Mouse (Mus musculus) G1E (cell line): ENCODE measurements around the gene Parg. TPM values are rescaled to one million over a fixed set of nuclear protein-coding genes. Genes with fewer than 3 reads are reported as not detected.
"Not testable (repeated sequence)": the region's sequence is repeated elsewhere in the genome, so short reads cannot be mapped to it uniquely, and the experiment has no call there.

Experiments used
- ATAC-seq: 2 replicates; pipeline ENCODE4 v1.8.0; 2016; ENCODE audit warnings: mild to moderate bottlenecking; ENCODE audit not compliant: insufficient number of reproducible peaks, poor library complexity, low FRiP score, severe bottlenecking; ENCODE audit errors: extremely low read depth
- DNase-seq: peaks from one replicate; pipeline ENCODE4 v3.0.0; 2012; ENCODE audit warnings: low spot score
- H3K27me3 ChIP-seq: 2 replicates; pipeline ENCODE4 v1.6.1; 2012; ENCODE audit warnings: mild to moderate bottlenecking, low read length, inconsistent platforms; ENCODE audit not compliant: insufficient read depth
- H3K36me3 ChIP-seq: replicated peaks from 2 replicates; pipeline ENCODE3; 2012; ENCODE audit warnings: mild to moderate bottlenecking, inconsistent platforms
- H3K4me1 ChIP-seq: 2 replicates; pipeline ENCODE4 v1.6.1; 2012; ENCODE audit warnings: low read depth, low read length, inconsistent platforms, mixed read lengths; ENCODE audit not compliant: insufficient read depth
- H3K4me3 ChIP-seq: 2 replicates; pipeline ENCODE4 v1.5.1; 2012; ENCODE audit warnings: low read depth, mild to moderate bottlenecking, inconsistent platforms, low read length, moderate library complexity, mixed read lengths
- H3K9me3 ChIP-seq: replicated peaks from 2 replicates; pipeline ENCODE4 v1.6.1; 2012; ENCODE audit warnings: inconsistent platforms
- CTCF ChIP-seq: IDR thresholded peaks from 2 replicates; pipeline ENCODE4 v1.5.1; 2012; ENCODE audit warnings: low read depth, low read length, inconsistent platforms, mixed read lengths
- GATA1 ChIP-seq: IDR thresholded peaks from 2 replicates; pipeline ENCODE4 v1.6.1; 2012; ENCODE audit warnings: borderline replicate concordance, low read length, inconsistent platforms, mixed read lengths
- GATA2 ChIP-seq: IDR thresholded peaks from 2 replicates; pipeline ENCODE4 v1.6.1; 2012; ENCODE audit warnings: low read depth, low read length, inconsistent platforms, borderline replicate concordance
- POLR2AphosphoS5 ChIP-seq: IDR thresholded peaks from 2 replicates; pipeline ENCODE4 v1.6.1; 2012; ENCODE audit warnings: low read depth, low read length, inconsistent platforms; ENCODE audit not compliant: insufficient replicate concordance
- TAL1 ChIP-seq: conservative IDR thresholded peaks from 2 replicates; pipeline ENCODE4 v1.6.1; 2012; ENCODE audit warnings: low read depth, low read length, inconsistent platforms, mixed read lengths
- polyA plus RNA-seq: library from polyadenylated mRNA; stranded (reverse); fragments of >175 nt; gene quantifications from 2 replicates; pipeline ENCODE4 v1.2.3, GENCODE M21; 2012
- total RNA-seq, 2 experiments: library from RNA; stranded (forward) in 1 of 2; stranded (reverse) in 1 of 2; fragments of 200-1000 nt in 1 of 2; fragments of >200 nt in 1 of 2; fragmentation: Nextera tagmentation in 1 of 2; gene quantifications; 2 replicates each; pipeline ENCODE4 v1.2.3; 2014 to 2017

Gene Parg
- total and polyA plus RNA-seq, 3 experiments, result 33.1 to 123 (median 97.6) TPM

GRCm38 (mm10) chr14:32190627-32191391, 10.9 kb upstream of the Parg start:
- ATAC-seq, result no peak
- Histone ChIP-seq H3K4me3 (no peak overlapping the region), H3K36me3 (peaks cover 90% of the 10 kb centered on the region), H3K4me1 (peaks cover 20% of the 10 kb centered on the region), H3K27me3 (no peaks in the 10 kb centered on the region), H3K9me3 (no peaks in the 10 kb centered on the region)
- TF ChIP-seq CTCF, result no peak
- no peak for TF ChIP-seq POLR2AphosphoS5
- TF ChIP-seq TAL1, result no peak
- no peak for TF ChIP-seq GATA1
- TF ChIP-seq GATA2, result no peak
- DNase-seq, result no peak

GRCm38 (mm10) chr14:32191926-32192325, 9.8 kb upstream of the Parg start:
- H3K9me3 ChIP-seq, result no peaks in the 10 kb centered on the region
- peaks cover 23% of the 10 kb centered on the region for H3K4me1 ChIP-seq
- no peak for ATAC-seq
- H3K36me3 ChIP-seq, result peaks cover 86% of the 10 kb centered on the region
- no peak for TF ChIP-seq CTCF
- no peak for TF ChIP-seq GATA1
- TF ChIP-seq TAL1, result no peak
- no peak for TF ChIP-seq GATA2
- no peak for TF ChIP-seq POLR2AphosphoS5
- H3K27me3 ChIP-seq, result no peaks in the 10 kb centered on the region
- DNase-seq, result no peak
- no peak overlapping the region for H3K4me3 ChIP-seq

- no peaks in the 10 kb centered on the region for H3K27me3 ChIP-seq
- TF ChIP-seq CTCF (0 out of 2 replicates have a peak, but pooled peaks have one; percentile 6), GATA1 (no peak), GATA2 (no peak)
- DNase-seq (peak; percentile 12), ATAC-seq (peak; percentile 49; the same call in 1 of the 2 replicates)
- peaks cover 24% of the 10 kb centered on the region for H3K4me1 ChIP-seq
- peaks cover 86% of the 10 kb centered on the region for H3K36me3 ChIP-seq
- H3K9me3 ChIP-seq, result no peaks in the 10 kb centered on the region
- no peak overlapping the region for H3K4me3 ChIP-seq
These were observed 9.3 kb upstream of the Parg start for GRCm38 (mm10) chr14:32192437-32192836.

GRCm38 (mm10) chr14:32193557-32193956, 8.2 kb upstream of the Parg start:
- not testable (repeated sequence) for ATAC-seq

GRCm38 (mm10) chr14:32201354-32201753, 395 bp upstream of the Parg start:
- no peak for TF ChIP-seq CTCF
- TF ChIP-seq GATA1, result no peak
- TF ChIP-seq GATA2, result no peak
- TF ChIP-seq POLR2AphosphoS5, result no peak
- TF ChIP-seq TAL1, result no peak
- ATAC-seq, result no peak
- peak; percentile 13 for DNase-seq
- Histone ChIP-seq H3K27me3 (no peaks in the 10 kb centered on the region), H3K36me3 (peaks cover 47% of the 10 kb centered on the region), H3K4me3 (peak overlapping the region; percentile 97), H3K9me3 (no peaks in the 10 kb centered on the region), H3K4me1 (peaks cover 42% of the 10 kb centered on the region)

More at GRCm38 (mm10) chr14:32193557-32193956, 8.2 kb upstream of the Parg start:
- not testable (repeated sequence) for H3K4me3 ChIP-seq, H3K9me3 ChIP-seq, H3K27me3 ChIP-seq, DNase-seq
- Histone ChIP-seq H3K36me3 (peaks cover 85% of the 10 kb centered on the region), H3K4me1 (peaks cover 32% of the 10 kb centered on the region)

- no peak for DNase-seq
- no peak for ATAC-seq
These were observed 24.9 kb downstream of the Parg start for GRCm38 (mm10) chr14:32226601-32227000.

More at GRCm38 (mm10) chr14:32226601-32227000, 24.9 kb downstream of the Parg start:
- no peaks in the 10 kb centered on the region for H3K27me3 ChIP-seq
- no peaks in the 10 kb centered on the region for H3K9me3 ChIP-seq
- peaks cover 57% of the 10 kb centered on the region for H3K36me3 ChIP-seq
- no peak overlapping the region for H3K4me3 ChIP-seq
- H3K4me1 ChIP-seq, result no peaks in the 10 kb centered on the region
- TF ChIP-seq GATA1 (no peak), TAL1 (no peak), CTCF (no peak), GATA2 (no peak)
